Mouse (Mus musculus) neural tube, embryonic 15.5 days (tissue): Measurements from ENCODE around the gene Pkib. TPM values are rescaled to one million over a fixed set of nuclear protein-coding genes. Genes with fewer than 3 reads are reported as not detected.

Experiments used
- ATAC-seq: fragments of 200-750 bp; cut with Nextera tagmentation; 2 replicates; pipeline ENCODE4 v1.8.0; 2017; ENCODE audit warnings: mild to moderate bottlenecking, moderate TSS enrichment, moderate library complexity; ENCODE audit not compliant: low FRiP score
- H3K27ac ChIP-seq: fragments of 300-500 bp; sonication (generic); replicated peaks from 2 replicates; pipeline ENCODE4 v1.5.1; 2015; ENCODE audit warnings: mild to moderate bottlenecking, inconsistent platforms
- H3K27me3 ChIP-seq: fragments of 300-500 bp; sonication (generic); replicated peaks from 2 replicates; pipeline ENCODE4 v1.6.1; 2015; ENCODE audit warnings: inconsistent platforms
- H3K36me3 ChIP-seq: fragments of 300-500 bp; sonication (generic); 2 replicates; pipeline ENCODE4 v1.6.1; 2015; ENCODE audit warnings: inconsistent platforms
- H3K4me1 ChIP-seq: fragments of 300-500 bp; sonication (generic); 2 replicates; pipeline ENCODE4 v1.6.1; 2015; ENCODE audit warnings: inconsistent platforms
- H3K4me2 ChIP-seq: fragments of 300-500 bp; sonication (generic); 2 replicates; pipeline ENCODE4 v1.6.1; 2015; ENCODE audit warnings: inconsistent platforms, mild to moderate bottlenecking, moderate library complexity
- H3K4me3 ChIP-seq: fragments of 300-500 bp; sonication (generic); replicated peaks from 2 replicates; pipeline ENCODE4 v1.5.1; 2015; ENCODE audit warnings: mild to moderate bottlenecking, inconsistent platforms
- H3K9ac ChIP-seq: fragments of 300-500 bp; sonication (generic); replicated peaks from 2 replicates; pipeline ENCODE4 v1.6.1; 2015; ENCODE audit warnings: mild to moderate bottlenecking, inconsistent platforms
- H3K9me3 ChIP-seq: fragments of 300-500 bp; sonication (generic); replicated peaks from 2 replicates; pipeline ENCODE4 v1.6.1; 2016; ENCODE audit warnings: inconsistent platforms
- WGBS: fragments of 180-500 bp; shearing (Covaris S2); methylation state at CpG from one replicate; pipeline ENCODE4 v1.1.7; 2015; ENCODE audit warnings: mixed read lengths; 5-methylcytosine and 5-hydroxymethylcytosine counted together
- polyA plus RNA-seq: library from polyadenylated mRNA; unstranded; fragments of >200 nt; fragmentation: Nextera tagmentation; extraction: Ambion mirVana; gene quantifications from 2 replicates; pipeline ENCODE4 v1.2.1, GENCODE M21; 2015

Gene Pkib
- polyA plus RNA-seq, 1 experiment from 2014 or later = 5.2 TPM

DNA sequence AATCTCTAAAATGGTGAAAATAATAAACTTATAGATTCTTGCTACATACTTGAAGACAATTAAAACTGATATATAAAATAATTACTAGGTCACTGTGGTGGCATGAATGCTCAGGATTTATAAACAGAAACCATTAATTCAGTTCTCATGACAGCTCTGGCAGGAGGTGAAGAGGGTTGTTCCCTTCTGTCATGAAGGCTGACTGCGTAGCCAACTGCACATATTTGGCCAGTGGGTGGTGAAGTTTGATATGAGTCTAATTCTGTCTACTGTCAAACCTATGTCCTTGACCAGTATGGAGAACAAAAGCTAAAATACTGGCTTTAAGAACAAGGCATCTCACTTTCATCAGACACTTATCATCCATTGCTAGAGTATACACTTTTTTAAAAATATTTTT is 21.5 kb downstream of the Pkib start:
- no peak overlapping the region for H3K4me3 ChIP-seq
- H3K4me1 ChIP-seq = no peaks in the 10 kb centered on the region
- H3K9me3 ChIP-seq = no peaks in the 10 kb centered on the region
- H3K36me3 ChIP-seq = no peaks in the 10 kb centered on the region
- 89% methylated on average over 1 of the region's 1 CpGs for WGBS
- H3K27ac ChIP-seq = no peak overlapping the region
- H3K4me2 ChIP-seq = no peak overlapping the region
- no peak for ATAC-seq
- H3K27me3 ChIP-seq = no peaks in the 10 kb centered on the region
- no peak overlapping the region for H3K9ac ChIP-seq

DNA sequence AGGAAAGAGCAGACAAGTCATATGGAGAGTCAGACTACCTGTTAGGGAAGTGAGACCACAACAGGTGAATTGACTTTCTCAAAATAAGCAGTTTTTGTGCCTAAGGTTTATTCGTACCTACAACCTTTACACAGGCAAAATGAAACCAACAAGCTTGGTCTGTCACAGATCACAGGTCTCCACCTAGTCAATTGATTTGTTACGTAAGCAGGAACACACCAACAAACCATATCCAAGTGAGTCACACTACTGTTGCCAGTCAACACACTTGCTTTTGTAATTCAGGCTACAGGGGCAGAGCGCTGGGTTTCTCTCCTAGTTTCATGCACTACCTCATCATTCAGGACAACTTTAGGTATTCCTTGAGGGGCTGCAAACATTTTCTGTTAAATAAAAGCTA is 28.7 kb downstream of the Pkib start:
- H3K36me3 ChIP-seq = no peaks in the 10 kb centered on the region
- ATAC-seq = no peak

GRCm38 (mm10) chr10:57663758-57664157 is 32.0 kb downstream of the Pkib start:
- Histone ChIP-seq H3K4me1 (no peaks in the 10 kb centered on the region), H3K4me2 (no peak overlapping the region), H3K9ac (no peak overlapping the region), H3K9me3 (no peaks in the 10 kb centered on the region), H3K27ac (no peak overlapping the region), H3K4me3 (no peak overlapping the region), H3K36me3 (no peaks in the 10 kb centered on the region), H3K27me3 (no peaks in the 10 kb centered on the region)
- WGBS = 79% methylated on average over 1 of the region's 1 CpGs
- no peak for ATAC-seq

More for the DNA sequence above, 28.7 kb downstream of the Pkib start:
- Histone ChIP-seq H3K4me2 (no peak overlapping the region), H3K27ac (no peak overlapping the region), H3K27me3 (no peaks in the 10 kb centered on the region), H3K9me3 (no peaks in the 10 kb centered on the region), H3K4me3 (no peak overlapping the region), H3K9ac (no peak overlapping the region), H3K4me1 (no peaks in the 10 kb centered on the region)
- whole genome bisulfite sequencing = 98% methylated on average over 3 of the region's 3 CpGs

DNA sequence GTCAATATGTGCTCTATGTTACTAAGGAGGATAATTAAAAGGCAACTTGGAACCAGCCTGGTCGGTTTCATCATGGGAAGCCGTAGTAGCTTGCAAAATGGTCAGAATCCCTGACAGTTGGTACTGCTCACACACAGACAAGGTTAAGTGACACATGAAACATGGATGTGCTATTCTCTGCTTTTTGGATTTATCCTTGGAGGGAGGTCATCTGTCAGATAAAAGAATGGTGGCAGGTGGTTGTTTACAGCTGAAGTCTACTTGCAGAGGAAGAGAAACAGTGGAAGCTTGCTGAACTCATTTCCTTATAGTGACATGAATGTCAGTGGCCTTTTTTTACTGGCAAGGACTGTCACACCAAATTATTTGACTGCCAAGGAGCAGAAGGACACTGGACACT is 32.5 kb downstream of the Pkib start:
- Histone ChIP-seq H3K4me2 (no peak overlapping the region), H3K27me3 (no peaks in the 10 kb centered on the region), H3K36me3 (no peaks in the 10 kb centered on the region), H3K4me1 (no peaks in the 10 kb centered on the region), H3K27ac (no peak overlapping the region), H3K4me3 (no peak overlapping the region), H3K9ac (no peak overlapping the region), H3K9me3 (no peaks in the 10 kb centered on the region)
- WGBS = 96% methylated on average over 2 of the region's 2 CpGs
- ATAC-seq = no peak

DNA sequence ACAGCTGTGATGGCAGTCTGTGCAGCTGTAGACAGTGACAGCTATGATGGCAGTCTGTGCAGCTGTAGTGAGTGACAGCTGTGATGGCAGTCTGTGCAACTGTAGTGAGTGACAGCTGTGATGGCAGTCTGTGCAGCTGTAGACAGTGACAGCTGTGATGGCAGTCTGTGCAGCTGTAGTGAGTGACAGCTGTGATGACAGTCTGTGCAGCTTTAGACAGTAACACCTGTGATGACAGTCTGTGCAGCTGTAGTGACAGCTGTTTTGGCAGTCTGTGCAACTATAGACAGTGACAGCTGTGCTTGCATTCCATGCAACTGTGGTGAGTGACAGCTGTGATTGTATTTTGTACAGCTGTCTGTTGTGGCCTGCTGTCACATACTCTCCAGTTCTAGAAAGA is 44.0 kb downstream of the Pkib start:
- Histone ChIP-seq H3K36me3 (no peaks in the 10 kb centered on the region), H3K4me1 (no peaks in the 10 kb centered on the region), H3K4me2 (no peak overlapping the region), H3K27ac (no peak overlapping the region), H3K27me3 (no peaks in the 10 kb centered on the region), H3K9ac (no peak overlapping the region), H3K4me3 (no peak overlapping the region), H3K9me3 (no peaks in the 10 kb centered on the region)
- no peak for ATAC-seq

GRCm38 (mm10) chr10:57687999-57688398 is 56.2 kb downstream of the Pkib start:
- H3K36me3 ChIP-seq = no peaks in the 10 kb centered on the region
- no peak overlapping the region for H3K4me2 ChIP-seq
- H3K27ac ChIP-seq = no peak overlapping the region
- no peaks in the 10 kb centered on the region for H3K27me3 ChIP-seq
- H3K4me1 ChIP-seq = no peaks in the 10 kb centered on the region
- no peak for ATAC-seq
- WGBS = 88% methylated on average over 3 of the region's 3 CpGs
- no peak overlapping the region for H3K9ac ChIP-seq
- H3K4me3 ChIP-seq = no peak overlapping the region
- no peaks in the 10 kb centered on the region for H3K9me3 ChIP-seq

DNA sequence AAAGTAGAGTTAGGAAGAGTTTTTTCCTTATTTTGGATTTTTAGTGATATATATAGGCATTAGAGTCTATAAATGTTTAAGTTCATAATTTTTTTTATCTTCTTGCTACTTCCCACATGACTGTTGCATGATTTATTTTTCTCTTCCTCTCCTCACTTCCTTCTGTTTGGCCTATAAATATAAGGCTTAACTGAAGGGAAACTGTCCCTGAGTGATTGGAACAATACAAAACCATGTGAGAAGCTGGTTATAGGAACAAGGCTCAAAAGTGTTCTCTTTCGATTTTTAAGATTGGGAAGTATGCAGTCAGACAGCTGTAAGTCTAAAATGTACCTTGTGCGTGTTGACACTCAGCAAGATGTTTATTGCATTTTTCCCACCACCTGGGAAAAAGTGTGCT is 58.4 kb downstream of the Pkib start:
- Histone ChIP-seq H3K9ac (no peak overlapping the region), H3K27me3 (no peaks in the 10 kb centered on the region), H3K4me3 (no peak overlapping the region), H3K9me3 (no peaks in the 10 kb centered on the region), H3K36me3 (no peaks in the 10 kb centered on the region), H3K27ac (no peak overlapping the region), H3K4me1 (no peaks in the 10 kb centered on the region), H3K4me2 (no peak overlapping the region)
- 91% methylated on average over 2 of the region's 2 CpGs for WGBS
- ATAC-seq = no peak

DNA sequence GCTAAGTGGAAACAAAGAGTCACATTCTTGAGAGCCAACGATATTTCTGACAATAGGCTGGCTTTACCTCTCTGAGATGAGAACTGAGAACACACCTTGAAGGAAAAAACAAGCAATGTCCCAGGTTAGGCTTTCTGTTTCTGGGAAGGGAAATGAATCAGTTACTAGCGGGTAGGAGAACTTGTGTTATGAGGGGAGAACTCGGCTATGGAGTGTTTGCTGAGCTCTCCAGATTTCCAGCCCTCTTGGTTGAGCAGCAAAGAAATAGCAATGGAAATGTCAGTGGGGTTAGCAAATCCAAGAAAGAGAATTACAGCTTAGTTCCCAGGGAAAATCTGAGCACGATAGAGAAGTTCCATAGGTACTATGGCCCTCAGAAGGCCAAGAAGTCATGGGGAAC is 70.5 kb downstream of the Pkib start:
- no peak for ATAC-seq
- Histone ChIP-seq H3K27ac (no peak overlapping the region), H3K9ac (no peak overlapping the region), H3K4me1 (no peaks in the 10 kb centered on the region), H3K27me3 (no peaks in the 10 kb centered on the region), H3K9me3 (no peaks in the 10 kb centered on the region), H3K4me2 (no peak overlapping the region), H3K36me3 (no peaks in the 10 kb centered on the region), H3K4me3 (no peak overlapping the region)
- 88% methylated on average over 4 of the region's 4 CpGs for WGBS

- no peaks in the 10 kb centered on the region for H3K27me3 ChIP-seq
- no peaks in the 10 kb centered on the region for H3K9me3 ChIP-seq
- no peak overlapping the region for H3K9ac ChIP-seq
- H3K4me2 ChIP-seq = no peak overlapping the region
- H3K4me1 ChIP-seq = no peaks in the 10 kb centered on the region
- H3K27ac ChIP-seq = no peak overlapping the region
- no peak for ATAC-seq
- no peaks in the 10 kb centered on the region for H3K36me3 ChIP-seq
- no peak overlapping the region for H3K4me3 ChIP-seq
Measured at GRCm38 (mm10) chr10:57721035-57721434, 89.3 kb downstream of the Pkib start.

- Histone ChIP-seq H3K9ac (no peak overlapping the region), H3K4me1 (no peaks in the 10 kb centered on the region), H3K27me3 (no peaks in the 10 kb centered on the region), H3K4me3 (no peak overlapping the region), H3K4me2 (no peak overlapping the region), H3K27ac (no peak overlapping the region), H3K36me3 (no peaks in the 10 kb centered on the region), H3K9me3 (no peaks in the 10 kb centered on the region)
- ATAC-seq = no peak
- 81% methylated on average over 3 of the region's 3 CpGs for WGBS
Measured at GRCm38 (mm10) chr10:57722363-57722762, 90.6 kb downstream of the Pkib start.

DNA sequence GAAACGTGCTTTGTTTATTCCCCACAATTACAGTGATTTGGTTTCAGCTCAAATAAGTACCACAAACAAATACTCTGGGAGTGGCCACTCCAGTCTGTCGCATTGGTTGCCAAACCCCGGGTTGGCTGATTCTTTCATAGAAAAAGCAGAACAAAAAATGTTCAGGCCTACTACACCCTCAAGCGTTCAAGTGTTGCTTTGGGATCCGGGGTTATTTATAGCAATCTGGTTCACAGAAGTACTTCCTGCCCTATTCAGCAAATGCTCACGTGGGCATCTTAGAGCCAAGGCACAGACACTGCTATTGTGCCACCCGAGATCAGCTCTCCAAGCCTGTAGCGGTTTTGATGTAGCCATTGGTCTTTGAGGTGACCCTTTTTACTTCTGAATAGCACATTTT is 95.9 kb downstream of the Pkib start:
- no peaks in the 10 kb centered on the region for H3K4me1 ChIP-seq
- H3K4me3 ChIP-seq = no peak overlapping the region
- no peaks in the 10 kb centered on the region for H3K36me3 ChIP-seq
- H3K4me2 ChIP-seq = no peak overlapping the region
- no peaks in the 10 kb centered on the region for H3K9me3 ChIP-seq
- 76% methylated on average over 8 of the region's 8 CpGs for WGBS
- H3K27me3 ChIP-seq = no peaks in the 10 kb centered on the region
- no peak for ATAC-seq
- H3K9ac ChIP-seq = no peak overlapping the region
- H3K27ac ChIP-seq = no peak overlapping the region

DNA sequence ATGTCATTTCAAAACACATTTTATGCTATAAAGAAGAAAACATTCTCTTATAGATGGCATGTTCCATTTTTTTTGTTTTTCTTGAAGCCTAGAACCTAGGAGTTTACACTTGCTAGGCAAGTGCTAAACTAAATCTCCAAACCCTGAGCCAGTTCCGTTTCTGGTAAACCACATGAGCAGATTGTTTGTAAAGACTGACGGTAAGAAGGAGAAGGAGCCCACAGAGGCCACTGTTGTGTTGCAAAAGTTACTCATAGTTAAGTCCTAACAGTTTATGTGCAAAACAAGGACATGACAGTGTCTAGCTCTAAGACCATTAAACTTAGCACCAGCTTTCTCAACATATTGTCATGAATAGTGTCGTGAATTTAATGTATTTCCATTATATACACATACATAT is 99.9 kb downstream of the Pkib start:
- no peaks in the 10 kb centered on the region for H3K4me1 ChIP-seq
- WGBS = 94% methylated on average over 3 of the region's 3 CpGs
- no peaks in the 10 kb centered on the region for H3K36me3 ChIP-seq
- H3K27ac ChIP-seq = no peak overlapping the region
- H3K27me3 ChIP-seq = no peaks in the 10 kb centered on the region
- H3K4me2 ChIP-seq = no peak overlapping the region
- no peak overlapping the region for H3K4me3 ChIP-seq
- no peak for ATAC-seq
- H3K9me3 ChIP-seq = no peaks in the 10 kb centered on the region
- no peak overlapping the region for H3K9ac ChIP-seq

GRCm38 (mm10) chr10:57740733-57741132 is 109.0 kb downstream of the Pkib start:
- no peaks in the 10 kb centered on the region for H3K9me3 ChIP-seq
- ATAC-seq = no peak
- H3K9ac ChIP-seq = no peak overlapping the region
- H3K27ac ChIP-seq = no peak overlapping the region
- H3K27me3 ChIP-seq = no peaks in the 10 kb centered on the region
- no peak overlapping the region for H3K4me2 ChIP-seq
- H3K4me3 ChIP-seq = no peak overlapping the region
- 49% methylated on average over 4 of the region's 4 CpGs for WGBS
- no peaks in the 10 kb centered on the region for H3K4me1 ChIP-seq
- H3K36me3 ChIP-seq = no peaks in the 10 kb centered on the region
